Mouse (Mus musculus) heart, postnatal 25 days (tissue): ENCODE measurements around the gene Trp53inp2. TPM values are rescaled to one million over a fixed set of nuclear protein-coding genes. Genes with fewer than 3 reads are reported as not detected.

Source experiments
- DNase-seq: peaks from one replicate; pipeline ENCODE4 v3.0.0; 2022; ENCODE audit warnings: low spot score
- intact Hi-C: fragments of 180-260 bp; cut with DNase I; formaldehyde crosslinking; loops from one replicate; pipeline ENCODE4 v1.15.1; 2025
- microRNA-seq: library from miRNA; unstranded; fragments of <30 nt; microRNA quantifications from one replicate; pipeline ENCODE4 v1.2.0, GENCODE M21; 2022
- total RNA-seq, 2 experiments: library from RNA; stranded (reverse); gene quantifications; 2 replicates each; pipeline ENCODE4 v1.2.3; 2021

The Trp53inp2 gene
- total RNA-seq, 2 experiments from 2014 or later: 491 to 545 TPM

- no peak for DNase-seq
- intact Hi-C loops: loop anchor here (5.0 kb wide), 2 partner anchors 105 to 145 kb away; partner anchors contain the start of genes Dynlrb1 and Map1lc3a
Measured at GRCm38 (mm10) chr2:155382332-155382700, 1.5 kb downstream of the Trp53inp2 start.

DNA sequence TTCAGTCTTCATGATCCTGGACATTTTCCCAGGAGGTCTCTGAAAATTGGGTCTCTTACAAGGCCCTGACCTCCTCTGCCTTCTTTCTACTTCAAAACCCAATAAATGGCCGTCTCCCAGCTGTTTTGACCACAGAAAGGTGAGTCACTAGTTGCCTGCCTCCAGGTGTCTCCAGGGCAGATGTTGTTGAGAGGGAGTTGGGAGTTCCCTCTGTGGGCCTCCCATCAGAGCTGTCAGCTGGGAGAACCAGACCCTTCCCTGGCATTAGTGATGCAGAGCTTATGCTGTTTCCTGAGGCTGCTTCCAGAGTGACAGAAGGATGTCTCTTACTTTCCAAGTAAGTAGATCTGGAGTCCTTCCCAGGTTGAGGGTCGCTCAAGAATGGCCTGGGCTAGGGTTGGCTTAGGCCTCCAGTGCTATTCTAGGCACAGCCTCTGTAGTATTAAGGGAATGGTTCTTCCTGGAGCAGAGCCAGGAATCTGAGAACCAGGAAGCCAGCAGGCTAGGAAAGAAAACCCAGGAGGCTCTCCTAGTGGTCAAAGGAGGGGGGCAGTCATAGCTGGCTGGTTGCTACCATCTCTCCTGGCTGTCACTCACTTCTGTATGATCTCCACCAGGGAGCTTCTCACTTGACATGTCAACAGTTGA lies 2.1 kb downstream of the Trp53inp2 start:
- DNase-seq: peak; percentile 39
- intact Hi-C loops: loop anchor here (5.0 kb wide), 2 partner anchors 106 to 146 kb away; partner anchors contain the start of genes Dynlrb1 and Map1lc3a

- intact Hi-C loops: loop anchor here (5.0 kb wide), 2 partner anchors 163 to 178 kb away; no protein-coding TSS in a partner anchor
- DNase-seq: peak; percentile 60
Measured at GRCm38 (mm10) chr2:155385090-155385489, 4.2 kb downstream of the Trp53inp2 start.

- intact Hi-C loops: loop anchor here (5.0 kb wide), 2 partner anchors 164 to 179 kb away; no protein-coding TSS in a partner anchor
- no peak for DNase-seq
Measured at GRCm38 (mm10) chr2:155385731-155386533, 5.1 kb downstream of the Trp53inp2 start.

DNA sequence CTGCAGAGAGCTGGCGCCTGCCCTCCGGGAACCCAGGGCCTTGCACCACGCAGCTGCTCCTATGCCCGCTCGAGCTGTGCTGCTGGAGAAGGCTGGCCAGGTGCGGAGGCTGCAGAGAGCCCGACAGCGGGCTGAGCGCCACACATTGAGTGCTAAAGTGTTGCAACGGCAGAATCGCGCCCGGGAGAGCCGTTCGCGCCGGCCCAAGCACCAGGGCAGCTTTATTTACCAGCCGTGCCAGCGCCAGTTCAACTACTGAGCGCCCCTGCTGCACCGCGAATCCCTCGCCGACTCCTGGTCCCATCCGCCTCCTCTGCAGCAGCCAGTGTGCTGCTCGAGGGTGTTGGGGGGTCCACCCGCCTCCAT lies 5.7 kb downstream of the Trp53inp2 start:
- intact Hi-C loops: loop anchor here (5.0 kb wide), 2 partner anchors 164 to 179 kb away; no protein-coding TSS in a partner anchor
- no peak for DNase-seq

- no peak for DNase-seq
- intact Hi-C loops: loop anchor here (5.0 kb wide), 2 partner anchors 165 to 180 kb away; no protein-coding TSS in a partner anchor
Measured at GRCm38 (mm10) chr2:155387052-155387451, 6.2 kb downstream of the Trp53inp2 start.

GRCm38 (mm10) chr2:155388573-155388972 lies 7.7 kb downstream of the Trp53inp2 start:
- intact Hi-C loops: loop anchor here (5.0 kb wide), 2 partner anchors 166 to 181 kb away; no protein-coding TSS in a partner anchor
- no peak for DNase-seq

DNA sequence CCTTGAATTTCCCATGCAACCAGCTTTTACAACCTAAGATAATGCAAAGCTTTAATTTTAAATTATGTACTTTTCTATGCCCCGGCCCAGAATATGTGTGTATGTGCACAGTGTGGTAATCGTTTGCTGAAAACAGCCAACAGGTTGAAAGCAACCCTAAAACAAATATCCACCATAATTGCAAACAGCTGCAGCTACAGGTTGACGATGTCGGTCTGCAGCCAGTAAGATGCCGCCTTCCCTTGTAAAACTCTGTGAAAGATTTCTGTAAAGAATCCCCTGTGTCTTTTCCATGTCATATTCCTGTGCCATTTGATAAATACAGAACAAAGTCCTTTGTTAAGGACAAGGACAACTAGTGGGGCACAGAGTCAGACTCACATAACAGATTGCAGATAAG lies 13.7 kb downstream of the Trp53inp2 start:
- DNase-seq: no peak
- intact Hi-C loops: no loop called here

DNA sequence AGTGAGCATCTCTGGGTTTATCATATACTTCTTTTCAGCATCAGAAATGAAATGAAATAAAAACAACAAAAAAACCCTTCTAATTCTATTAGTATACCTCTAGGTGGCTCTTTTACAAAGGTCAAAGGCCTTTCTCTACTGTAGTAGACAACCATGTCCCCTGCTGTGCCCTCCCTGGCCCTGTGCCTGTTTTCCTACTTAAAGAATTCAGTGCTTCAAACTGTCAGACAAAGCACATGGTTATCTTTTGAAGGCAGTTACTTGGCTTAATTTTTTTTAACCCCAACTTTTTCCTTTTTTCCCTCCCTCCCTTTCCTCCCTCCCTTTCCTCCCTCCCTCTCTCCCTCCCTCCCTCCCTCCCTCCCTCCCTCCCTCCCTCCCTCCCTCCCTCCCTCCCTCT lies 19.4 kb downstream of the Trp53inp2 start:
- intact Hi-C loops: no loop called here
- no peak for DNase-seq

GRCm38 (mm10) chr2:155401926-155402325 lies 21.1 kb downstream of the Trp53inp2 start:
- intact Hi-C loops: no loop called here
- DNase-seq: no peak

DNA sequence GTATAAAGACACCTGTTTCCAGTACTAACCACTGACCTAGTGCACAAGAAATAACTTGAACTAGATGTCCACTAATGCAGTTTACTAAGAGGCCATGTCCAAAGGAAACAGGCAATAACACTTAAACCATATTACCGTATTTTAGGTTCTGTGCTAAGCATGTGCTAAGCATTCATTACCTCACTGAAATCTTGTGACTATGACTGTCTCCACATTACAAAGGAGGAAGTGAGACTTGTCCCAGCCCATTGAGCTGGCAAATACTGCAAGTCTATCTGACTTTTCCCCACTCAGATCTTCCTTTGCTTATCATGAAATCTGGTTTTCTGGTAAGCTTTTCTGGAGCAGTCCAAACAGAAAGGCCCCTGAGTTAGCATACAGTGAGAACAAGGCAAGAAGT lies 23.8 kb downstream of the Trp53inp2 start:
- DNase-seq: no peak
- intact Hi-C loops: no loop called here

GRCm38 (mm10) chr2:155420911-155421310 lies 40.1 kb downstream of the Trp53inp2 start:
- intact Hi-C loops: no loop called here
- no peak for DNase-seq

GRCm38 (mm10) chr2:155436445-155436844 lies 55.6 kb downstream of the Trp53inp2 start:
- DNase-seq: no peak
- intact Hi-C loops: no loop called here

Small RNAs within 50 kb of the gene (microRNA-seq; reads per million reads assigned to microRNA genes)
- not detected for gene Mir695

Other genes starting within 250 kb of the Trp53inp2 start
- gene Itch, start 247.6 kb upstream of the Trp53inp2 start, total RNA-seq: 10 to 100 TPM; 28.7 to 30.3 TPM
- 100 to 1,000 TPM; 162 to 183 TPM for gene Dynlrb1, start 144.5 kb upstream of the Trp53inp2 start, total RNA-seq
- gene Map1lc3a, start 104.8 kb upstream of the Trp53inp2 start, total RNA-seq: 100 to 1,000 TPM; 712 to 776 TPM
- 10 to 100 TPM; 28.4 to 28.7 TPM for gene Pigu, start 23.6 kb upstream of the Trp53inp2 start, total RNA-seq
- gene Ncoa6, start 92.8 kb downstream of the Trp53inp2 start, total RNA-seq: 10 to 100 TPM; 23.6 to 26.4 TPM
- 10 to 100 TPM; 39.9 to 40.3 TPM for gene Acss2, start 136.9 kb downstream of the Trp53inp2 start, total RNA-seq
- gene Ggt7, start 137.2 kb downstream of the Trp53inp2 start, total RNA-seq: under 1 TPM; 0.49 to 0.73 TPM
- 10 to 100 TPM; 13.4 to 13.9 TPM for gene Gss, start 211.8 kb downstream of the Trp53inp2 start, total RNA-seq
- gene Myh7b, start 230.2 kb downstream of the Trp53inp2 start, total RNA-seq: 10 to 100 TPM; 35.4 to 36.0 TPM